Mouse (Mus musculus): Measurements from ENCODE around the gene Padi1.

DNA sequence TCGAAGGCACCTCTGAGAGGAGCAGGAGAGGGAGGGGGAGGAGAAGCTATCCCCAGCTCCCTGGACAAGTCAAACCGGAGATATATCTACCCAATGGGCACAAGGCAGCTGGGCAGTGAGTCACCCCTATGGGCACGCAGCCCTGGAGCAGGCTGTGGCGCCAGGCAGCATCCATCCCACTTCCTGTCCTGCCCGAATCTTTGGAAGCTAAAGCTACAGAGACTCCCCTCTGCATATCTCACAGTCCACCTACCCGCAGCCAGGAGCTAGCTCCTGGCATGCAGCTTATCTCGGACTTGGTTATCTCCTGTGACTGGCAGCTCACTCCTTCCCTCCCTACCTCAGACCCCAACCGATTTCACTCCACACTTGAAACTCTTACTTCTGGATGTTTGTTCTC is 36.5 kb downstream of the Padi1 start:
- TF ChIP-seq CTCF (IDR thresholded peaks at IDR 0.05; ENCODE audit: control insufficient read depth, insufficient read depth, low read length) (no peak), POLR2A (IDR thresholded peaks at IDR 0.05; ENCODE audit: borderline replicate concordance, control insufficient read depth, low read depth, low read length) (no peak)

All from bone marrow, adult 2 months (tissue).